Mouse (Mus musculus) kidney, adult 2 months (tissue): ENCODE measurements around the gene Abca3. TPM values are rescaled to one million over a fixed set of nuclear protein-coding genes. Genes with fewer than 3 reads are reported as not detected.
A peak's percentile ranks its signal among the peaks of the same experiment; 100 is the strongest.

Experiments used
- DNase-seq: peaks from one replicate; pipeline ENCODE4 v3.0.0; 2021
- H3K27ac ChIP-seq: fragments of 200-500 bp; 2 replicates; pipeline ENCODE4 v1.5.1; 2012; ENCODE audit warnings: low read depth, low read length, control low read depth, inconsistent platforms; ENCODE audit not compliant: insufficient read depth
- H3K27me3 ChIP-seq: fragments of 200-500 bp; replicated peaks from 2 replicates; pipeline ENCODE4 v1.6.1; 2012; ENCODE audit warnings: mild to moderate bottlenecking, moderate library complexity, low read length, inconsistent platforms; ENCODE audit not compliant: control insufficient read depth, insufficient read depth
- H3K36me3 ChIP-seq: fragments of 200-500 bp; 2 replicates; pipeline ENCODE4 v1.6.1; 2012; ENCODE audit warnings: mild to moderate bottlenecking, moderate library complexity, low read length, inconsistent platforms; ENCODE audit not compliant: control insufficient read depth, insufficient read depth
- H3K4me1 ChIP-seq: fragments of 200-500 bp; 2 replicates; pipeline ENCODE4 v1.6.1; 2011; ENCODE audit warnings: low read length; ENCODE audit not compliant: control insufficient read depth, insufficient read depth
- H3K4me3 ChIP-seq: fragments of 200-500 bp; 2 replicates; pipeline ENCODE4 v1.5.1; 2011; ENCODE audit warnings: mild to moderate bottlenecking, low read depth, low read length, control low read depth; ENCODE audit not compliant: insufficient read depth
- CTCF ChIP-seq: fragments of 200-500 bp; conservative IDR thresholded peaks from 2 replicates; pipeline ENCODE4 v1.5.1; 2011; ENCODE audit warnings: low read depth, mild to moderate bottlenecking, control low read depth, low read length, moderate library complexity, mixed read lengths; ENCODE audit not compliant: insufficient read depth, insufficient read length
- POLR2A ChIP-seq: fragments of 200-500 bp; IDR thresholded peaks from one replicate; pipeline ENCODE4 v1.6.1; 2011; ENCODE audit warnings: low read depth, low read length, control low read depth
- WGBS: fragments of 180-500 bp; shearing (Covaris S2); methylation state at CpG from one replicate; pipeline ENCODE4 v1.1.7; 2018; 5-methylcytosine and 5-hydroxymethylcytosine counted together
- polyA plus RNA-seq: library from polyadenylated mRNA; depleted of rRNA; stranded (reverse); fragments of >200 nt; gene quantifications from 2 replicates; pipeline ENCODE4 v1.2.3, GENCODE M21; 2012

Gene Abca3
- polyA plus RNA-seq, 1 experiment: 214 TPM

DNA sequence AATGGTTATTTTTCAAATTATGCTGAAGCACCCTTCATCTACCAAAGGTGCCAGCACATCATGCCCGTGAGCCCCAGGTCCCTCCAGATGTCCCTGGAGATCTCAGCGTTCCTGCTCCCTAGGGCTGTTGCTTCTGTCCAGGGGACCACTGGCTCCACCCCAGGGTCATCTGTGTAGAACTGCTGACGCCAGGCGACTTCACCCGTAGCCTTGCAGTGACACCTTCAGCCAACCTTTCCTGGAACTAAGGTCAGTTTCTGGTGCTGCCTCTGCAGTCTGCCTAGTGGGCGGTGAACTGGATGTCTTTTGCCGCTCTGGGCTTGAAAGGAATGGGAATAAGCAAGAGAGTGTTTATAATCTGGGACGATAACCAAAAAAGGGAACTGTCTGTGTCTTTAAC, 9.1 kb downstream of the Abca3 start:
- DNase-seq: peak; percentile 93
- TF ChIP-seq POLR2A: no peak
- no peak for TF ChIP-seq CTCF
- 52% methylated on average over 8 of the region's 8 CpGs for WGBS
- Histone ChIP-seq H3K27me3 (no peaks in the 10 kb centered on the region), H3K4me3 (no peak overlapping the region), H3K27ac (peak overlapping the region; percentile 65), H3K36me3 (no peaks in the 10 kb centered on the region), H3K4me1 (peaks cover 37% of the 10 kb centered on the region)

DNA sequence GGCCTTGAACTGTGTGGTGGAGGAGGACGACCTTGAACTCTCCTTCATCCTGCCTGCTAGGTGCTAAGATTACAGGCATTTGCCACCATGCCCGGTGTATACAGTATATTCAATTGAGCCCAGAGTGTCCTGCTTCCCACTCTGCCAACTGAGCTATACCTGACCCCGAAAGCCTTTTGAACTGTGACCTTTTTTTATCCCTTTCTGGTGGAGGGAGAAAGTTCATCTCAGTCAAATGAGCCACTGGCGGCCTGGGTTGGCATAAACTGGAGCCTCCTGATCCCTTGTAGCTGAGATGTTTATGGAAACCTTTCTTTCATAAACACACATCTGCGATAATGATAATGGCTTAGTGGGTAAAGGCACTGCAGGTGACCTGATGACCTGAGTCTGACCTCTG, 9.5 kb downstream of the Abca3 start:
- H3K36me3 ChIP-seq: no peaks in the 10 kb centered on the region
- H3K27me3 ChIP-seq: no peaks in the 10 kb centered on the region
- peak overlapping the region; percentile 49; the same call in 1 of the 2 replicates for H3K27ac ChIP-seq
- TF ChIP-seq CTCF (no peak), POLR2A (no peak)
- H3K4me1 ChIP-seq: peaks cover 34% of the 10 kb centered on the region
- H3K4me3 ChIP-seq: no peak overlapping the region
- no peak for DNase-seq
- WGBS: 57% methylated on average over 5 of the region's 5 CpGs

DNA sequence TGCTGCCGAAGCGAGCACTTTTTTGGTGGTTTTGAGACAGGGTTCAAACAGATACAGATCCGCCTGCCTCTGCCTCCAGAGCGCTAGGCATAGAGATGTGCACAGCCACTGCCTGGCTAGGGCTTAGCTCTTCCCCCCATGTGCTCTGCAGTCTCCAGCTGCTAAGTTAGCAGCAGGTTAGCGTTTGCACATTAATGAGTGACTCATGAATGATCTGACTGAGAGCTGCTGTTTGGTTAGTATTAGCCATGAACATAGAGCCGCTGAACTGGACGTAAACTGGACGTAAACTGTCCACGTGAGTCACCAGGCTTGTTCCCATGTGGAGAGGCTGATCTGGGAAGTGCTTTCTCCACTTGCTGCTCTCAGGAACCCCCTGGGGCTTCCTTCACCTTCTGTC, 10.8 kb downstream of the Abca3 start:
- DNase-seq: peak; percentile 84
- no peak overlapping the region for H3K27ac ChIP-seq

DNA sequence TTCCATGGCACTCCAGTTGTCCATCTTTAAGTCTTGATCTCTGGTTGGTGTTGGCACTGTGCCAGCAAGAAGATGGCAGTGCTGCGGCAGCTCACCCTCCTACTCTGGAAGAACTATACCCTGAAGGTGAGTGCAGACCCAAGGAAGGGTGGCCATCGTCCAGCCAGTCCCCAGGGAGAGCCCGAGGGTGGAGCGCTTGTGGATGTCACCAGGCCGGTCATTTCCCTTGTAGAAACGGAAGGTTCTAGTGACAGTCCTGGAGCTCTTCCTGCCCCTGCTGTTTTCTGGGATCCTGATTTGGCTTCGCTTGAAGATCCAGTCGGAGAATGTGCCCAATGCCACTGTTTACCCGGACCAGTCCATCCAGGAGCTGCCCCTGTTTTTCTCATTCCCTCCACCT, 12.7 kb downstream of the Abca3 start:
- TF ChIP-seq POLR2A: no peak
- no peak for TF ChIP-seq CTCF
- WGBS: 77% methylated on average over 9 of the region's 9 CpGs
- no peak for DNase-seq
- peaks cover 4% of the 10 kb centered on the region; the same call in 1 of the 2 replicates for H3K36me3 ChIP-seq
- peaks cover 20% of the 10 kb centered on the region for H3K4me1 ChIP-seq
- no peak overlapping the region for H3K27ac ChIP-seq
- H3K4me3 ChIP-seq: no peak overlapping the region
- no peaks in the 10 kb centered on the region for H3K27me3 ChIP-seq

More for the DNA sequence above, 10.8 kb downstream of the Abca3 start:
- Histone ChIP-seq H3K27me3 (no peaks in the 10 kb centered on the region), H3K4me1 (peaks cover 26% of the 10 kb centered on the region), H3K4me3 (no peak overlapping the region), H3K36me3 (0 out of 2 replicates have a peak, but pooled peaks cover 1% of the 10 kb centered on the region)
- 42% methylated on average over 9 of the region's 9 CpGs for whole genome bisulfite sequencing
- TF ChIP-seq CTCF (no peak), POLR2A (no peak)

DNA sequence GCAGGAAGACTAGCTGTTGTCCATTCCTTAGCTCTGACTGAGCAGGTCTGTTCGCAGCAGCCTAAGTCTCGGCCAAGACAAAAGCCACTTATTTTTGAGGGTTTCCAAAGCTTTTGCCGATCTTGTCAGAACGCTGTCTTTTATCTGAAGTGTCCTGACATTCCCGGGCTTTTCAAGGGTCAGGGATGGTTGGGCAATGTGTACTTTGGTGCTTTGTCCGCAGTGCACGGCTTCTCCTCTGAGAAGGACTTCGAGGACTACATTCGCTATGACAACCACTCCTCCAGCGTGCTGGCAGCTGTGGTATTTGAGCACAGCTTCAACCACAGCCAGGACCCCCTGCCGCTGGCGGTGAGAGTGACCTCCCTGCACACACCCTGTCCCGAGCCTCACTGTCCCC, 14.1 kb downstream of the Abca3 start:
- Histone ChIP-seq H3K4me3 (no peak overlapping the region), H3K27ac (no peak overlapping the region), H3K27me3 (no peaks in the 10 kb centered on the region), H3K4me1 (peaks cover 8% of the 10 kb centered on the region; the same call in 1 of the 2 replicates), H3K36me3 (peaks cover 4% of the 10 kb centered on the region; the same call in 1 of the 2 replicates)
- TF ChIP-seq CTCF (no peak), POLR2A (no peak)
- 60% methylated on average over 13 of the region's 13 CpGs for WGBS
- DNase-seq: peak; percentile 69

DNA sequence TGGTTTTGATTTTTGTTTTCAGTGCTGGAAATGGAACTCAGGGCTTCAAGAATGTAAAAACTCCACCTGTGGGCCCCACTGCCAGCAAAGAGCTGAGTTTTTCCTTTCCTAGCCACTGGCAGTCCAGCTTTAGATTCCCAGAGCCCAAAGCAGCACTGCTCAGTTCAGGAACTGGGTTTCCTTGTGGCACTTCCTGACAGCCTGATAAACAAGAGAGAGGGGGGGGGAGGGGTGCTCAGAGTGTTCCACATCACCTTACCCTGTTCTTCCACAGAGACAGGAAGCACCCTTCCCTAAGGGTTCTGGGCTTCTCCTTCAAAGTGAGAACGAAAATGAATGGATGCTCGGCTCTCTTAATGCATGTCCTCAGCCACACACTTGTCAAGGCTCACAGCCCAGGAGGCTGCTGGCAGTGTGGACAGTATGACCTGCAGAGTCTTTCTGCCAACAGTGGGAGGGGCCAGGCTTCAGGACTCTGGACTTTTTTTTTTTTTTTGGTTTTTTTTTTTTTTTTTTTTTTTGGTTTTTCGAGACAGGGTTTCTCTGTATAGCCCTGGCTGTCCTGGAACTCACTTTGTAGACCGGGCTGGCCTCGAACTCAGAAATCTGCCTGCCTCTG, 23.5 kb downstream of the Abca3 start:
- Histone ChIP-seq H3K4me1 (no peaks in the 10 kb centered on the region), H3K27ac (no peak overlapping the region; the same call in 1 of the 2 replicates), H3K36me3 (peaks cover 9% of the 10 kb centered on the region; the same call in 1 of the 2 replicates), H3K4me3 (no peak overlapping the region), H3K27me3 (no peaks in the 10 kb centered on the region)
- TF ChIP-seq CTCF (no peak), POLR2A (no peak)
- DNase-seq: peak; percentile 75
- 44% methylated on average over 5 of the region's 5 CpGs for WGBS

DNA sequence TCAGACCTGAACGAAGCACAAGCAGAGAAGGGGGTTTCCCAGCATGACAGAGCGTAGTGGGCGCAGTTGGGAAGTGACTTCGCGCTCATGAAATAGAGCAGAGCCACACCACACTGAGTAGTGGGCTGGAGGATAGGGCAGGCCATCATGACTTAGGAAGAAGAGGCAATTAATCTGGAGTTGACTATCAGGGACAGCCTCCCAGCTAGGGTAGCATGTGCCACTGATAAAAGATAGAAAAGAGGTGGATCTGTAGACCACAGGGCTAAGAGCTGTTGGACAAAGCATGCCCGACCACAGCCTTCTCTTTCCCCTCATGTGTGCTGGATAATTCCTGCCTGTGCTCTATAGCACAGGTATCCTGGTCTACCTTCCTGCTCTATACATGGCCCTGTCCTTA, 24.1 kb downstream of the Abca3 start:
- H3K36me3 ChIP-seq: peaks cover 9% of the 10 kb centered on the region; the same call in 1 of the 2 replicates
- H3K4me1 ChIP-seq: no peaks in the 10 kb centered on the region
- H3K27ac ChIP-seq: no peak overlapping the region
- DNase-seq: no peak
- WGBS: 94% methylated on average over 6 of the region's 6 CpGs
- TF ChIP-seq CTCF (no peak), POLR2A (no peak)
- H3K27me3 ChIP-seq: no peaks in the 10 kb centered on the region
- no peak overlapping the region for H3K4me3 ChIP-seq
